Mouse (Mus musculus) cerebral cortex, adult 2 months (tissue): ENCODE measurements around the gene Nup107.

Source experiments
- WGBS: fragments of 180-500 bp; shearing (Covaris S2); methylation state at CpG from one replicate; pipeline ENCODE4 v1.1.7; 2018; 5-methylcytosine and 5-hydroxymethylcytosine counted together

The Nup107 gene

DNA sequence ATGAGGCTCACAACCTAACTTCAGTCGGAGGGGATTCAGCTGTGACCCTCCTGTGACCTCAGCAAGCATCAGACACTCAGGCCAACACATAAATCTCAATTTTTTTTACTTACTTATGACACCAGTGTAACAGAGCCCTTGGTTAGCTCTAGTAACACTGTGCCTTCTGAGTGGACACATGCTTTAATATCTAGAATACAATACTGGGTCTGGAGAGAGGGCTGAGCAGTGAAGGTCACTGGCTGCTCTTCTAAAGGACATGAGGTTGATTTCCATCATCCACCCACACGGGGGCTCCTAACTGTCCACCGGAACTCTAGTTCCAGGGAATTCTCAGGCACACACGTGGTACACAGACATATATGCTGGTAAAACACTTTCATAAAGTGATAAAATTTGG, 13.6 kb downstream of the Nup107 start:
- 91% methylated on average over 4 of the region's 4 CpGs for WGBS

DNA sequence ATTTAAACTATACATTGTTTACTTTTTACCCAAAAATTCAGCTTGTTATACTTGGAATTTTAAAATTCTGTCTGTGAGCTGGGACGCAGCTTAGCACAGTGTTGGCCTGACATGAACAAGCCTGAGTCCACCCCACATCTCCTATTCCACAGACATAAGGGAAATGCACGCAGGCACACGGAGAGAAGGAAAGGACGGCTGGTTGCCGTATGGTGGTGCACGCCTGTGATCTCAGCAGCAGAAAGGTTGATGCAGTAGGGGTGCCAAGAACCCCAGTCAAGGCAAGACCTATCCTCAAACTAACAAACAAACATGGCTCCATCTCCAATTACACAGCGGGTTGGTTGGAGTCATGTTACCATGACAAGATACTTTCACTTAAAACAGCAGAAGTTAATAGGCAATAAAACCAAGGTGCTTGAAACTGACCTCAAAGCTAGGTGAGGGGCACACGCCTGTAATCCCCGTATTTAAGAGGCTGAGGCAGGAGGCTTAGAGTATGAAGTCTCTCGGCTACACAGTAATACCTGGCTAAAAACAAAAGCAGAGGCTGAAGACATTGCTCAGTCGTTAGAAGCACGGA, 14.1 kb downstream of the Nup107 start:
- 96% methylated on average over 12 of the region's 12 CpGs for WGBS

DNA sequence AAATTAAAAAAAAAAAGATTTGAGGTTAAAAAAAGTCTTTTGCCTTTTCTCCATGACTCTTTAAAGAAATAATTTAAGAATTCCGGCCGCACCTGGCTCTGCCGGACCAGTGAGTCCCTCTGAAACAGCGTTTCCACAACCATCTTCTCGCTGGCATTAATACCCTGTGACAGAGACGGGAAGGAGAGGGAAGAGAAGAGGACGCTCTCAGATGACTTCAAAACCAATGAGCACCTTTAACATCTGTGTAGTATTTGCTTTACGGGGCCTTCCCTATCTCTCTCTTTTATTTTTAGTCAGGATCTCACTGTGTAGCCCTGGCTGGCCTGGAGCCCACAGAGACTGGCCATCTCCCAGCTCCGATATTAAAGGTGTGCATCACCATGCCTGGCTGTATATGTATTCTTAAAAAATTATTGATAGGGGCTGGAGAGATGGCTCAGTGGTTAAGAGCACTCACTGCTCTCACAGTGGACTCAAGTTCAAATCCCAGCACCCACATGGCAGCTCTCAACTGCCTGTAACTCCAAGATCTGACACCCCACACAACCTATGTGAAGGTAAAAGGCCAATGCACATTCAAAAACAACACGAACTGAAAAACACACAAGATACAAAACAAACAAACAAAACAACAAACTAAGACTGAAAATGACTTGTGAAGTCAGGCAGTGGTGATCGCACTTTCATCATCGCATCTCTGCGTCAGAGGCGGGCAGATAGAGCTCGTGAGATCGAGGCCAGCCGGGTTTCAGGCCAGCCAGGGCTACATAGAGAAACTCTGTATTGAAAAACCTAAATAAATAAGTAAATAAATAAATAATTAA, 14.8 kb downstream of the Nup107 start:
- 94% methylated on average over 17 of the region's 17 CpGs for WGBS

DNA sequence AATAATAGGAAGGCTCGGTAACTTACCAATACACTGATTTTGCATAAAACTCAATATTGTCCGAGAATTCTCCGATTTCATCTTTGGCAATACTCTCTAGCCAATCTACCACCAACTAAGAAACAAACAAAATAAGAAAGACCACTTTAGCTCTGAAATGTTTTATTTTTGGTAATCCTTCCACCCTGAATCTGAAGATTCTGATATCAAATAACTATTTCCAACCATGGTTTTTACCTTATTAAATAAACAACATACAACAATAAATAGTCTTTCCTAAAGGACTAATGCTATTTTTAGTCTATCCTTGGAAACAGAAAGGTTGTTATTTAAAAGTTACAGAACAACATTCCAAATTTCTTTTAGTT, 15.4 kb downstream of the Nup107 start:
- WGBS: 96% methylated on average over 3 of the region's 3 CpGs

DNA sequence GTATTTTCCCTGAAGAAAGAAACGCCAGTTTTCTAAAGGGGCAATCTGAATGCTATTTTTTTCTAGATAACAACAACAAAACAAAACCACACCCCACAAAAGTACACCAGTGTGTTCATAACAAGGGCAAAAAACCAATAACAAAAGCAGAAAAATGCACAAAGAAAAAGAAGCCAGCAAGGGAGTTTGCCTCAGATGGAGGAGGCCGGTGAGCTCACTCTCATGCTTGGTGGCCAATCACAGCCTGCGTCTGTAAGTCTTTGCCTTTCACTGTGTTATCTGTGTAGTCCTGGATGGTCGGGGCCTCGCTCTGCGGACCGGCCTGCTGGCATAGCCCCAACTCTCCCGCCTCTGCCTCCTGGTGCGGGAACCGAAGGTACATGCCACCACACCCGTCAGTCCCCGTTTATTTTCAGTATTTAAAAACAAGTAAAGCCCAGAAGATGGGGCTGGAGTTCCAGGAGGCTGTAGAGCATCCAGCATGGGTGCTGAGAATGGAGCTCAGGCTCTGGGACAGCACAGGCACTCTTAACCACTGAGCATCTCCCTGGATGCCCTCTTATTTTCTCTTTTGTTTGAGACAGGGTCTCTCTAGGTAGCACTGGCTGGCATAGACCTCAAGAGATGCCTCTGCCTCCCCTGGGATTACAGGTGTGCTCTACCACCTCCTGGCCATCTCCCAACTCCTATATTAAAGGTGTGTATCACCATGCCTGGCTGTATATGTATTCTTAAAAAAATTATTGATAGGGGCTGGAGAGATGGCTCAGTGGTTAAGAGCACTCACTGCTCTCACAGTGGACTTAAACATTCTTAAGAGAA, 16.0 kb downstream of the Nup107 start:
- 82% methylated on average over 12 of the region's 12 CpGs for WGBS

DNA sequence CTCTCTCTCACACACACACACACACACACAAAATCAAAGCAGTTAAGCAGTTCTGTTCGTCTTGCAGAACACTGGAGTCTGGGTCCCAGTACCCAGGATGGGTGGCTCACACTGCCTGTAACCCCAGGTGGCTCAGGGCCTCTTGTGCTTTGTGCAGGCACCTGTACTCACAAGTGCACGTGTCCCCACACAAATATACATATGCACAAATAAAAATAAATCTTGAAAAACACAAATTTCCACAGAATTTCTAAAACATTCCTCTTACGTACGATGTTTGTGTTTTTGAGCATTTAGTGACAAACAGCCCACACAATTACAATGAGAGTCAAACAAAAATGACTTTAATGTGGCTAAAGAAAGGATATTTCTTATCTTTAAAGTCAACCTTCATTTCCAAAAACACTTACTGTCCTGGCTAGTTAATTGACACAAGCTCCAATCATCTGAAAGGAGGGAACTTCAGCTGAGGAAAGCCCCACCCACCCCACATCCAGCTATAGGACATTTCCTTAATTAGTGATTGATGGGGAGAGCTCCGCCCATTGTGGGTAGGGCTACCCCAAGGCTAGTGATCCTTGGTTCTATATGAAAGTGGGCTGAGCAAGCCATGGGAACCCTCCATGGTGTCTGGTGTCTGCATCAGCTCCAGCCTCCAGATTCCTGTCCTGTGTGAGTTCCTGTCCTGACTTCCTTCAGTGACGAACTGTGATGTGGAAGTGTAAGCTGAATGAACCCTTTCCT, 16.9 kb downstream of the Nup107 start:
- 91% methylated on average over 6 of the region's 6 CpGs for WGBS

DNA sequence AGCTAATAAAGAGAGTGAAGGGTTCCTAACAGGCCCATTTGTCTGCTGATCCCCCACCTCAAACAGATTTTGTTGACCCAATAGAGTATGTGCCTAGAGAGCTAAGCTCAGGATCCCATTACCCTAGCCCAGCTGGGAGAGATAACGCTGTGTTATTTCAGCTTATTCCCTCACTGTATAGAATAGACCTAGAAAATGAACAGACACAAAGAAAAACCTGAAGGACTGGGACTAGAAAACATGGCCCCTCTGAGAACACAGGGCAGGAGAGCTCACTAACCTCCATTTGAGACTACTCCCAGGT, 17.7 kb downstream of the Nup107 start:
- WGBS: 100% methylated on average over 1 of the region's 1 CpGs

DNA sequence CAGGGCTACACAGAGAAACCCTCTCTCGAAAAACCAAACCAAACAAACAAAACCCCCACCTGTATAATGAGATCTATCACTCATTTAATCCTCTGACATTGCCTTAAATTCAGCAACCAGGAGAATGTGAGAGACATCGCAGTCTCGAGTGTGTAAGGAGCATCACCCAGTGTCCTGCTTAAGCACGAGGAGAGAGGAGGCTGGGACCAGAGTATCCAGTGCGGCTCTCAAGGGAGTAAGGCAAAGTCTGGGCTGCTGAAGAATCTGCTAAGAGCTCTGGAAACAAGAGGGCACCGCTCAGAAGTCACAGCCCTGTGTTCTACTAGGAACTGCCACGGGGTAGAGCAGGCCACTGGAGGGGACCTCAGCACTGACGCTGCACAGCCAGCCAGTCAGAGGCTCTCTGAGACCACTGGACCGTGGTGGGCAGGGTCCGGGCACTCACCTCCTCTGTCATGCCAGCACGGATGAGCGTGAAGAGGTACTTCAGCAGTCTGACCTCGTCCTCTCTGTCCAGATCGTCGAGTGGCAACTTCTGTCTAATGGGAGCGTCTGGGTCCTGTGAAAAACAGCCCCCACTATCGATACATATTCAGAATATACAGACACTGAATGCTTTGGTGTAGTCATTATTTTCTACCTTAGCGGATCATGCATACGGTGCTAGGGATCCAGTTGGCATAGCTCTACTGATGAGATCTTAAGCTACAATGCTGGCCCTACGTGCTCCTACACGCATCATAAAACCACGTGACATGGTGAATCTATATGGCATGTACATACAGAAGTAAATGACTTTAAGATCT, 18.3 kb downstream of the Nup107 start:
- 95% methylated on average over 22 of the region's 22 CpGs for WGBS

DNA sequence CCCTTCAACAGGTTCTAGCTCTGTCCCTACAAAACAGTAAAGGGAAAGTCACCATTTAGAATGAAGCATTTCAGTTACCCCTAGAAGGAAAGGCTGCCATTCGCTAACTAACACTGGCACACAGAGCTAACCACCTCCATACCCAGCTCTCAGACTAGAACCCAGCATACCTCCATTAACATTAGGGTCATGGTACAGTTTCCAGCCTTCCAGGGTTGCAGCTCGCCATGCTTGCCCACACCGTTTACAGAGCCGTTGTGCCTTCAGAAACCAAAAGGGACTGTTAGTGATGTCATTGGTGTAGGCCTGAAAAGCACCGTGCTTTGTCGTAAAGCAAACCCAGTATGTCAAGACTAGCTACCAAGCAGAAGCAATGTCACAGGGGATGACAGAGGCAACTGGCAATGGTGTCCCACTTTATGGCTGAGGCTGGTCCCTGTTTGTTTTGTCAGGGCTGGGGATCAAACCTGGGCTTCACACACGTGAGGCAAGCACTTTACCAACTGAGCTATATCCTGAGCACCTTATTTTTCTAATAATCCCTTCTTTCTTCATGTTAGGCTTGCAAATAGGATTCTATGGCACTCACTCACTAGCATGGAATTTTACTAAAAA, 19.3 kb downstream of the Nup107 start:
- 97% methylated on average over 7 of the region's 7 CpGs for WGBS

DNA sequence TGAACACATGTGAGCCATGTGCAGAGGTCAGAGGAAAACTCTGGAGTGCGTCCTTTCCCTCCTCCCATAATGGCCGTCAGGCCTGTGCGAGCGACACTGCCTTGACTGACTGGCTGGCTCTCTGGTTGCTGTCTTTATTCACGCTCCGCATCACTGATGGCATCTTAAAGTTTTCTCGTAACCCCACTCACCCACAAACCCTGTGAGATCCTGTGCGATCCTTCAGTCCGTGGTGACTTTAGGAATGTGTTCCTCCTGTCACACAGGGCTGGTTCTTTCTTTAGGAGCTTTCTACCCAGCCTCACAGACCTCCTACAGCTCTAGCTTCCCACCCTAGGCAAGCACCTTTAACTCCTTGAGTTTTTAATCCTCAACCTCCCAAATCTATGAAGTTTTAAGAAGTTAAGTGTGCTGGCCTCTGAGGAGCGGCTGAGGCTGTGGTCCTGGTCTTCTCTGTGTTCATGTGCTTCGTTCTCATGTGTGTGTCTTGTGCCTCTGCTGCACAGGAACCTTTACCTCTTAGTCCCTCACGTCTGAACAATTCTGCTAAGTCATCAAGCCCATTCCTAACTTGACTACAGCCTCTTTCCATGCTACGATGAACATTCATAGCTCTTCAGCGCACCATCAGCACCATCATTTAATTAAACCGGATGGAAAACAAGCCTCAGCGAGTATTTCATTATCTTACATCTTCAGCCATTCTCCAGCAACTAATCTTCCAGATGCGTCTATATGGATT, 20.0 kb downstream of the Nup107 start:
- 93% methylated on average over 17 of the region's 17 CpGs for WGBS

DNA sequence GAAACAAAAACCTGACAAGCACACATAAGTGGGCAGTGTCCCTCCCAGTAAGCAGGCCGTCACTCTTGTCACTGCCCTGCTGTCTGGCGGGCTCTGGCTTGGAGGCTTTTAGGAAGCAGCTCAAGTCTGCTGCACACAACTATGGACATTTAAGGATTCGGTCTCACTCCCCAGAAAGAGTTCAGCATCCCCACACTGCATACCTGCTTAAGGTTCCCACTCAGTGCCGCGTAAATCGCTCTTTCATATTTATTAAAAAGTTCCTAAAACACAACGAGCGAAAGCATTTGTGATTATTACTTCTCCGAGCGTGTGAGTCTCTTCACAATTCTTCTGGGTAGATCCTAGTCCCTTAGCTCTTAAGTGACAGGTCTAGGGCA, 21.4 kb downstream of the Nup107 start:
- 97% methylated on average over 10 of the region's 10 CpGs for WGBS

DNA sequence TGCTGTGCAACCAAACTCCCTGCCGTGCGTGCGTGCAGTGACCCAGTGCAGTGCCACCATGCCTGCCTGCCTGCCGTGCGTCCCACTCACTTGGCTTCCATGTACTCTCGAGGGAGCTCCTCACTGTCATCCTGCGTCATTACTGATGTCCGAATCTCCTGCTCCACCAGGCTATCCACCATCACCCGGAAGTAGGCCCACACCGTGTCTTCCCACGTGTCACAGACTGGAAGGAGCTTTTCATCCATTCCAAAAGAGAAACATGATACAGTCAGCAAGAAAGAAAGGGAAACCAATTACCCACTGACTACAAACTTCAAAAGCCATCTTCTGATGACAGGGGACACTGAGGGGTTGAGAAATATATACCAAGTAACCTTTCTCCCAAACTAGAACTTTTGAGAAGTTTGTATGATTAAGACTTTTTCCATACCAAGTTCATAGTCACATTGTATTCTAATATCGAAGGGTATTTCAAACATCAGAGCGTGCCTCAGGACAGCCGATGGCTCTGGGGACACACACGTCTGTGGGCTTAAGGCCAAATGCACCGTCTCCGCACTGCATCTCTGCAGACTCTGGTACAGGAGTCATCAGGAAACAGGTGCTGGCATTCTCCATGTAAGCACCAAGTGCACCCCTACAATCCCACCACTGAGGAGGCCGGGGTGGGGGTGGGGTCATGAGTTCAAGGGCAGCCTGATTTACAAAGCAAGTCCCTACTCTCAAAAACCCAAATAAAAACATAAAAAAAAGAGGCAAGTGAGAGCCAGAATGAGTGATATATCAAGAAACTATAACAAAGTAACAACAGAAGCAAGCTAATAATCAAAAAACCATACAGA, 22.0 kb downstream of the Nup107 start:
- WGBS: 93% methylated on average over 18 of the region's 18 CpGs

DNA sequence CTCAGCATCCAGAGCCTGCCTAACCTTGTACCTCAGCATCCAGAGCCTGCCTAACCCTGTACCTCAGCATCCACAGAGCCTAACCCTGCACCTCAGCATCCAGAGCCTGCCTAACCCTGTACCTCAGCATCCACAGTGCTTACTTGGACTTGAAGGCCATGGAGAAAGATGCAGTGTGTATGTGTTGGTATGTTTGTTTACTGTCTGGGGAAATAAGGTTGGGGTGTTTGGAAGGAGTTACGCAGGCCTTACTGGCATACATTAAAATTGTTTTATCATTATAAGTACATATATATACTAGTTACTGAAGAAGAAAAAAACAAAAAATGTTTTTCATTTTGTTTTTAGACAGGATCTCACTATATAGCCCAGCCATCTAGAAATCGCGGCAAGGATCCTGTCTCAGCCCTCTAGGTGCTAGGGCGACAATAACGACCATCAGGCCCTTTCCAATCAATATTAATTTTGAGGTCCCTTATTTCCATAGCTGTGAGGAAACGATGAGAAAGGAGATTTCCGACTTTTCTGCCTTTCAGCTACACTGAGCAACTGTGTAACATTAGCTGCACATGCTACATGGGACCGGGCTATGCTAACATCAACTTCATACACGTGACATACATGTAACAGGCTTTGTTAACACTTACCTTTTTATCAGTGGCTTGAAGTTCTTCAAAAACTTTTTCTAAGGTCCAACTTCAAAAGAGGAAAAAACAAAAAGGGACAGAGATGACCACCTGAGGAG, 22.8 kb downstream of the Nup107 start:
- WGBS: 95% methylated on average over 9 of the region's 9 CpGs

DNA sequence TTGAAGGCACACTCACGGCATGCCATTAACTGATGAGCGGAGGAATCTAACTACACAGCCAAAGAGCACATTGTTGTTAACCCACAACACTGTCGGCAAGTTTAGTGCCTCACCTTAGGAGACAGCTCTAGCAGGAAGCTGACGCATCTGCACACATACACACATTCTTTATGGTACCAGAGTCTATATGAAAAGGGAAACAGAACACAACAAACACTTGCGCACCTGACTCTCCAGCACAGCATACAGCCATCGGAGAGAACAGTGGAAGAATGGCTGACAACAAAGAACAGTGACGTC, 24.4 kb downstream of the Nup107 start:
- WGBS: 84% methylated on average over 7 of the region's 7 CpGs

DNA sequence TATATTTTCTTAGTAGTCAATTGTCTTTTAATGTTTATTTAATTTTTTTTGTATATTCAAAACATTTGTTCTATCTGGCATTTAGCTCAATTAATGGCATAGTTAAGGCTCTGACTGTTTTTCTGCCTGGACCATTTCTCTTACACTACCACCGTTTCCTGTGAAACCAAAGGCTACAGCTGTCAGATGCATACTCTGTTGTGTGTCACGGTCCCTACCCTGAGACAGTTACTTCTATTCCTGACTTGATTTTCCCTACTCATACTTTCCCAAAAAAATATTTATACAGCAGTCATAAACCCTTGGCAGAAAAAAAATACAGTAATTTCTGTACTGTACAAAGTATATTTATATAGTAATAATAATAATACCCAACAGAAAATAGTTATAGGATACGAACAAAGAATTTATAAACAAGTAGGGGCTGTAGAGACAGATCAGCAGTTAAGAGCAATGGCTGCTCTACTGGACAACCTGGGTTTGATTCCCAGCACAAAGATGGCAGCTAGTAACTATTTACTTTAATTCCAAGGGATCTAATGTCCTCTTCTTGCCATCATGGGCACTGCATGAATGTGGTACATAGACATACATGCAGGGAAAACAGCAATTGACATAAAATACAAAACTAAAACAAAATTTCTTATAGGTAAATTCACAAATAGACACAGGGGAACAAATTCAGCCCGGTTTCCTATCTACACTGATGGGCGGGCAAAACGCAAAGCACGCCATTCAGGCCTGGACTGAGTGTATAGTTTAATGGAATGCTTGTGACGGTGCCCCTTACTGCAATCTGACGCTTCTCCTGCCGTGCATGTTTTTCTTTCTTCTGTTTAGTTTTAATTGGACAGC, 25.0 kb downstream of the Nup107 start:
- 85% methylated on average over 10 of the region's 10 CpGs for WGBS

DNA sequence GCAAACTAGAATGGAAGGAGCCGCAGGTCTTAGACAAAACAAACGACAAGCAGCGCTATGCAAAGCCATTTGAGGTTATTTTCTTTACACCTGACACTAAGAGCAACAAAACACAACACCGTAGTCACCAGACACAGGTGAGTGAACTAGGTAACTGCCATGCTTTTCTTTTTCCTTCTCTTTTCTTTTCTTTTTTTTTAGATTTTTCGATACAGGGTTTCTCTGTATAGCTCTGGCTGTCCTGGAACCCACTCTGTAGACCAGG, 25.7 kb downstream of the Nup107 start:
- WGBS: 87% methylated on average over 5 of the region's 5 CpGs

DNA sequence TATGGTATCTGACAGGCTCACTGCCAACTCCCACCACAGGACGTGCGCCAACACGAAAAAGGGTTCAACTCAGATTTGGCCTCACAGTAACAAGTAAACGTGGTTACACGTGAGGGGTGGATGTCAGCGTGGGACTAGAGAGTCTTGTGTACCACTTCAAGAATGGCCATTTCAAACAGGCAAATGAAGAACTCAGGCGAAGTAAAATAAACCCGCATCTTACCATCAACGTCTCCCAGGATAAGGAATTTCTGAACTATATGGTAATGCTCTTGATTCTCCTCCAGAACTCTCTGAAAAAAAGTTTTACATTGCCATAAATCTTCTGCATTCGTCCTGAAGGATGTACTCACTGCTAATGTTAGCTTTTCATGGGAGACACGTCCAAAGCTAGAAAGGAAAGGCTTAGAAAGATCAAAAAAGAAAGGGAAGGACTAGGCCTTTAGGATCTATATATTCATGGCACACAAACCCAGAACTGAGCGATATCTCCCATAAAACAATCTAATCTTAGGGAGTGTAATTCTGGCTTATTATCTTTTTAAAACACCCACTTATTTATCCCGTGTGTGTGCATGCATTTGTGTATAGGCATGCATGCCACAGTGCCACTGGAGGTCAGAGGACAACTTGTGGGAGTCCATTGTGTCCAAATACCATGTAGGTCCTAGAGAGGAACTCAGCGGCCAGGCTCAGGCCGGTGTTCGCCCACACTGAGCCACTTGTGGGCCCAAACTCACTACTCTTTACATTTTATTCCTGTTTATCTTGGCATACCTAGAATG, 26.2 kb downstream of the Nup107 start:
- WGBS: 86% methylated on average over 16 of the region's 16 CpGs
